Mouse (Mus musculus) B cell, adult 2 months (primary cell): ENCODE data around the gene Btbd35f5.
"Not testable (repeated sequence)": the region's sequence is repeated elsewhere in the genome, so short reads cannot be mapped to it uniquely, and the experiment has no call there.

Source experiments
- DNase-seq, 2 experiments: peaks; one replicate each; pipeline ENCODE4 v3.0.0; 2022

The Btbd35f5 gene

DNA sequence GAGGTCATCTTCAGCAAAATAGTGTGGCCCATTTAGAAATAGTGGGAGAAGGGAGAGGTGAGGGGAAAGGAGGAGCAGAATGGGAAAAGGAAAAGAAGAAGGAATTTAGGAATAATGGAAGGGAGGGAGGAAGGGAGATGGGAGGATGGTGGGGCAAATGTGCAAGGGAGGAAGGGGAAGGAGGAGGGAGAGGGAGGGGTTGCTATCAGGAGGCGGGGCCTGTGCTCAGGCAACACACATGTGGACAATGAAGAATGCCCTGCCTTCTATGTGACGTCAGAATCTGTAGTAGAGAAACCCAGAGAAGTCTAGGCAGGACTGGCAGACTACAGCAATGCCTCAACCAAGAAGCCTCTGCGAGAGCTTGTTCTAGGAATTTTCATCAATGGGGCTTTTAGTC is at the start of gene Btbd35f5:
TSS of gene Btbd35f5 (plus strand) at position 301 of the 400 bp plus-strand sequence.
- not testable (repeated sequence) for DNase-seq

DNA sequence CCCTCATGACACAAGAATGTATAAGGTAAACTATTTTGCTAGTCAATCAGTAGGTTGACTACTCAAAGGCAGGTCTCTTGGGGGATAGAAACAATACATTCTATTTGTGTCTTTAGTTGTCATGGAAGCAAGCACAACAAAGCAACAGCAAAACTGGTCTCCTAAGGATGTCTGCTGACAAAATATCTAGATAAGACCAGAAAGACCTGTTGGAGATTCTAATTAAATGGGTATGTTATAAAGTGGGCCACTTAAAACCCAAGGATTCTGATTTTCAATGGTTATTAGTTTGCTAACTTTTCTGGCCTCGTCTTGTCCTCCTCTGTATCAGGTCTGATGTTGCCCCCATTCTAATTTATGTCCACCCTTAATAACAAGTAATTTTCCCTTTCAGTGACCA is 32.2 kb upstream of the Btbd35f5 start, which contains the start of gene Gm21789:
TSS of gene Gm21789 (plus strand) at position 301 of the 400 bp plus-strand sequence.
- DNase-seq, result not testable (repeated sequence)
